Mouse (Mus musculus) heart, embryonic 16.5 days (tissue): ENCODE measurements around the gene Hdac7. TPM values are rescaled to one million over a fixed set of nuclear protein-coding genes. Genes with fewer than 3 reads are reported as not detected.

Source experiments
- ATAC-seq: fragments of 200-750 bp; cut with Nextera tagmentation; replicated peaks from 2 replicates; pipeline ENCODE4 v1.8.0; 2017; ENCODE audit warnings: moderate number of reproducible peaks; ENCODE audit not compliant: insufficient read depth, low FRiP score; ENCODE audit errors: extremely low read depth
- H3K27ac ChIP-seq: fragments of 300-500 bp; sonication (generic); 2 replicates; pipeline ENCODE4 v1.5.1; 2014; ENCODE audit warnings: mild to moderate bottlenecking, low read length, control low read depth, moderate library complexity
- H3K27me3 ChIP-seq: fragments of 300-500 bp; sonication (generic); 2 replicates; pipeline ENCODE4 v1.6.1; 2014; ENCODE audit warnings: low read length, mixed read lengths; ENCODE audit not compliant: control insufficient read depth, insufficient read depth
- H3K36me3 ChIP-seq: fragments of 300-500 bp; sonication (generic); 2 replicates; pipeline ENCODE4 v1.6.1; 2014; ENCODE audit not compliant: control insufficient read depth, insufficient read depth
- H3K4me1 ChIP-seq: fragments of 300-500 bp; sonication (generic); 2 replicates; pipeline ENCODE4 v1.6.1; 2014; ENCODE audit warnings: low read length, mixed read lengths; ENCODE audit not compliant: control insufficient read depth, insufficient read depth
- H3K4me2 ChIP-seq: fragments of 300-500 bp; sonication (generic); 2 replicates; pipeline ENCODE4 v1.6.1; 2014; ENCODE audit warnings: low read depth, mild to moderate bottlenecking, control low read depth, low read length
- H3K4me3 ChIP-seq: fragments of 300-500 bp; sonication (generic); 2 replicates; pipeline ENCODE4 v1.5.1; 2014; ENCODE audit warnings: mild to moderate bottlenecking, control low read depth, low read length
- H3K9ac ChIP-seq: fragments of 300-500 bp; sonication (generic); 2 replicates; pipeline ENCODE4 v1.6.1; 2014; ENCODE audit warnings: low read length, control low read depth
- H3K9me3 ChIP-seq: fragments of 300-500 bp; sonication (generic); replicated peaks from 2 replicates; pipeline ENCODE4 v1.6.1; 2016; ENCODE audit warnings: low read length; ENCODE audit not compliant: control insufficient read depth
- WGBS: fragments of 180-500 bp; shearing (Covaris S2); extraction: QIAGEN DNeasy Blood & Tissue Kit; methylation state at CpG from one replicate; pipeline ENCODE4 v1.1.7; 2014; 5-methylcytosine and 5-hydroxymethylcytosine counted together
- polyA plus RNA-seq: library from polyadenylated mRNA; unstranded; fragments of >200 nt; fragmentation: Nextera tagmentation; extraction: Ambion mirVana; gene quantifications from 2 replicates; pipeline ENCODE4 v1.2.1, GENCODE M21; 2015

Hdac7 gene
- polyA plus RNA-seq, 1 experiment from 2014 or later = 31.7 TPM

DNA sequence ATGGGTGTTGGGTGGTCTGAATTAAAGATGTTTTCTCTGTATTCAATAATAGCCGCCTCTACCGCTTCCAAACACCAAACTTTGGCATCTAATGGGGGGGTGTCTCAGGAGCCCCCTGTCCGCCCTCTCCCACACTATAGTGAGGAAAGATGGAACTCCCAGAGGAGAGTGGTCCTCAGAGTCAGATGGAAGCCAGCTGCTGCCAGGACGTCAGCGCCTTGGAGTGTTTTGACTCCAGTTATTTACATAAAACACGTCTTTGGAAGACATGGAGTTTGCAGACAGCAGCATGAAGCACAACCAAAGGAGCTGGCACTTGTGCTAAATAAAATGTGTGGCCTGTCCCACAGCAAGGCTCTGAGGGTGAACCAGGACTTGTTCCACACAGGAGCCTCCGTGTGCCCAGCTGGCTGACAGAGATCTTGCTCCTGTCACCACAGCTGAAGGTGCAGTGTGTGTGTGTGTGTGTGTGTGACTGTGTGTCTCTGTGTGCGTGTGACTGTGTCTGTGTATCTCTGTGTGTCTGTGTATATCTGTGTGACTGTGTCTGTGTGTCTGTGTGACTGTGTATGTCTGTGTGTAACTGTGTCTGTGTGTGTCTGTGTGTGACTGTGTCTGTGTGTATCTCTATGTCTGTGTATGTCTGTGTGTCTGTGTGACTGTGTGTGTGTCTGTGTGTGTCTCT is 20.2 kb upstream of the Hdac7 start:
- ATAC-seq = 0 out of 2 replicates have a peak, but pooled peaks have one; percentile 16
- Histone ChIP-seq H3K36me3 (peaks cover 6% of the 10 kb centered on the region; the same call in 1 of the 2 replicates), H3K9me3 (peaks cover 11% of the 10 kb centered on the region), H3K9ac (peak overlapping the region; percentile 5; the same call in 1 of the 2 replicates), H3K4me3 (no peak overlapping the region), H3K4me1 (peaks cover 22% of the 10 kb centered on the region), H3K27me3 (peaks cover 3% of the 10 kb centered on the region), H3K27ac (peak overlapping the region; percentile 35), H3K4me2 (no peak overlapping the region)
- 49% methylated on average over 8 of the region's 8 CpGs for WGBS

GRCm38 (mm10) chr15:97863494-97863881 is 19.2 kb upstream of the Hdac7 start:
- Histone ChIP-seq H3K9me3 (peaks cover 11% of the 10 kb centered on the region), H3K4me3 (no peak overlapping the region), H3K27me3 (peaks cover 3% of the 10 kb centered on the region), H3K4me2 (no peak overlapping the region), H3K27ac (no peak overlapping the region), H3K36me3 (peaks cover 6% of the 10 kb centered on the region; the same call in 1 of the 2 replicates), H3K4me1 (peaks cover 22% of the 10 kb centered on the region), H3K9ac (no peak overlapping the region)
- 60% methylated on average over 18 of the region's 18 CpGs for WGBS
- no peak for ATAC-seq

- Histone ChIP-seq H3K36me3 (peaks cover 6% of the 10 kb centered on the region; the same call in 1 of the 2 replicates), H3K4me1 (peaks cover 22% of the 10 kb centered on the region), H3K27ac (no peak overlapping the region), H3K9me3 (peaks cover 11% of the 10 kb centered on the region), H3K4me3 (no peak overlapping the region), H3K9ac (no peak overlapping the region), H3K4me2 (no peak overlapping the region), H3K27me3 (peaks cover 3% of the 10 kb centered on the region)
- WGBS = 31% methylated on average over 14 of the region's 14 CpGs
- ATAC-seq = no peak
These were observed 18.7 kb upstream of the Hdac7 start for GRCm38 (mm10) chr15:97862881-97863493.

- Histone ChIP-seq H3K4me3 (no peak overlapping the region), H3K36me3 (no peaks in the 10 kb centered on the region), H3K4me2 (no peak overlapping the region), H3K9ac (no peak overlapping the region), H3K27me3 (peaks cover 3% of the 10 kb centered on the region), H3K4me1 (peaks cover 21% of the 10 kb centered on the region), H3K9me3 (no peaks in the 10 kb centered on the region; the same call in 1 of the 2 replicates), H3K27ac (no peak overlapping the region)
- 94% methylated on average over 3 of the region's 3 CpGs for WGBS
- no peak for ATAC-seq
These were observed 16.1 kb upstream of the Hdac7 start for GRCm38 (mm10) chr15:97860353-97860752.

DNA sequence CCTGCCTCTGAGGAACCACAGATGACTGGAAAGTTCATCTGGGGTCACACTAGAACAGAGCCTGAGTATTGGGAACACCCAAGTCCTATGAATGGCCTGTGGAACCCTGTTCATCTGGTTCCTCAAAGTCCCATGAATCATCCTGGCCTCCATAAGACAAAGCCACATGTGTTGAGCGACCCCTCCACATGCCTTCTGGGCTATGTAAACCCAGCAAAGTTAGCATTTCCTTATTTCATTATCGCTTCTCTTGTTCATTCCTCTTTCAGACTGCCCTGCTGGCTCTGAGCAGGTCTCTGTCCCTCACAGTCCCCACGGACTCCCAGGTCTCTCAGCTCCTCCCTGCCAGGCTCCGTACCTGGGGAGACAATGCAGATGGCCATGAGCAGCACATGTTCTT is 14.1 kb upstream of the Hdac7 start:
- ATAC-seq = no peak
- H3K27me3 ChIP-seq = peaks cover 8% of the 10 kb centered on the region

DNA sequence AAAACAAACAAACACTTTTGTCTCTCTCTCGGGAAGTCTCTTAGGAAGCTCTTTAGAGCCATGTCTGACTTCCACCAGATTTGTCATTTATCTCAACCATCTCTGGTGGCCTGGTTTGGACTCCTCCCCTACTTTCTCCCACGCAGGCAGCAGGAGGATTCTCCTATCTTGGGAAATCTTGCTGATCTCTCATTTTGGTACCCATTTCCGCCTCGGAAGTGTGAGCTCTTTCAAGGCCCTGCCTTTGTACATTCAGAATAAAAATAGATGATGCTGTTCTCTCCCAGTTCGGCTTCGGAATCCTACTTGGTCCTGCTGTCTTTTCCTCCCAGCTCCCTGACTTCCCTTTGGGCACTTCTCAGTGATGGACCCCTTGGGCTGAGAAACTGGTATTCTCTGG is 10.2 kb upstream of the Hdac7 start:
- Histone ChIP-seq H3K4me3 (no peak overlapping the region), H3K9ac (no peak overlapping the region), H3K4me1 (0 out of 2 replicates have a peak, but pooled peaks cover under 1% of the 10 kb centered on the region), H3K27me3 (peaks cover 5% of the 10 kb centered on the region; the same call in 1 of the 2 replicates), H3K36me3 (no peaks in the 10 kb centered on the region), H3K9me3 (no peaks in the 10 kb centered on the region; the same call in 1 of the 2 replicates), H3K27ac (no peak overlapping the region), H3K4me2 (no peak overlapping the region)
- no peak for ATAC-seq
- WGBS = 38% methylated on average over 6 of the region's 6 CpGs

More for the DNA sequence above, 14.1 kb upstream of the Hdac7 start:
- 76% methylated on average over 4 of the region's 4 CpGs for WGBS
- Histone ChIP-seq H3K4me3 (no peak overlapping the region), H3K9ac (no peak overlapping the region), H3K36me3 (no peaks in the 10 kb centered on the region), H3K27ac (no peak overlapping the region), H3K4me1 (peaks cover 4% of the 10 kb centered on the region; the same call in 1 of the 2 replicates), H3K4me2 (no peak overlapping the region), H3K9me3 (no peaks in the 10 kb centered on the region; the same call in 1 of the 2 replicates)

DNA sequence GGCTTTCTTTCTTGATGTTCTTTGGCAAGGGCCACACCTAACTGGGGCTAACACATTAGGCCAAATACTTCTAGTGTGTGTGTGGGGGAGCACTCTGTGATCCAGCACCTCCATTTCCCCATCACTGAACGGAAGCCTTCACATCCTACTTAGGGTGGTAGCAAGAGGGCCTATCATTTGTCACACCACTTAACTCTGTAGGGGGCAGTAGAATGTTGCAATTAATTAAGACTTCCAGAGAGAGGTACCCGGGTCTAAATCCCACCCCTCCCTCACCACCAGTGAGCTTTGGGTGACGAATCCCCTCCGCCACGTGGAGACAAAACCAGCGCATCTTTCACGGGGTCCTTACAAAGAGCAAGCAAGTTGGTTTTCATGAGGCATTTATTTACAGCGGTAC is 9.8 kb upstream of the Hdac7 start:
- H3K9ac ChIP-seq = no peak overlapping the region
- H3K9me3 ChIP-seq = no peaks in the 10 kb centered on the region; the same call in 1 of the 2 replicates
- H3K4me1 ChIP-seq = 0 out of 2 replicates have a peak, but pooled peaks cover 3% of the 10 kb centered on the region
- no peak overlapping the region for H3K4me2 ChIP-seq
- no peaks in the 10 kb centered on the region for H3K36me3 ChIP-seq
- no peak overlapping the region for H3K4me3 ChIP-seq
- H3K27me3 ChIP-seq = 0 out of 2 replicates have a peak, but pooled peaks cover 5% of the 10 kb centered on the region
- no peak for ATAC-seq
- no peak overlapping the region for H3K27ac ChIP-seq
- WGBS = 40% methylated on average over 8 of the region's 8 CpGs

- H3K9ac ChIP-seq = no peak overlapping the region
- H3K36me3 ChIP-seq = no peaks in the 10 kb centered on the region
- WGBS = 88% methylated on average over 3 of the region's 3 CpGs
- no peak overlapping the region for H3K4me3 ChIP-seq
- ATAC-seq = no peak
- H3K9me3 ChIP-seq = no peaks in the 10 kb centered on the region; the same call in 1 of the 2 replicates
- H3K27me3 ChIP-seq = 0 out of 2 replicates have a peak, but pooled peaks cover 5% of the 10 kb centered on the region
- 0 out of 2 replicates have a peak, but pooled peaks cover 3% of the 10 kb centered on the region for H3K4me1 ChIP-seq
- no peak overlapping the region for H3K4me2 ChIP-seq
- no peak overlapping the region for H3K27ac ChIP-seq
These were observed 8.0 kb upstream of the Hdac7 start for GRCm38 (mm10) chr15:97852291-97852690.

GRCm38 (mm10) chr15:97851011-97851410 is 6.7 kb upstream of the Hdac7 start:
- Histone ChIP-seq H3K27me3 (0 out of 2 replicates have a peak, but pooled peaks cover 5% of the 10 kb centered on the region), H3K27ac (no peak overlapping the region), H3K4me1 (0 out of 2 replicates have a peak, but pooled peaks cover 3% of the 10 kb centered on the region), H3K9me3 (no peaks in the 10 kb centered on the region), H3K4me3 (no peak overlapping the region), H3K36me3 (no peaks in the 10 kb centered on the region), H3K9ac (no peak overlapping the region), H3K4me2 (no peak overlapping the region)
- ATAC-seq = no peak
- WGBS = 71% methylated on average over 5 of the region's 5 CpGs
